Mouse (Mus musculus) adrenal gland, postnatal 14 days (tissue): Measurements from ENCODE around the gene Iqcd. TPM values are rescaled to one million over a fixed set of nuclear protein-coding genes. Genes with fewer than 3 reads are reported as not detected.

Experiments used
- total RNA-seq: library from RNA; stranded (reverse); gene quantifications from 2 replicates; pipeline ENCODE4 v1.2.3, GENCODE M21; 2021

The Iqcd gene
- total RNA-seq, 1 experiment from 2014 or later: 0.48 TPM

Other genes starting within 250 kb of the Iqcd start
- gene Lhx5, start 157.3 kb upstream of the Iqcd start, total RNA-seq: not detected in 2 replicates
- gene Sdsl, start 116.2 kb upstream of the Iqcd start, total RNA-seq: 43.0 and 43.7 TPM in 2 replicates
- gene Sds, start 112.5 kb upstream of the Iqcd start, total RNA-seq: 3.5 and 28.1 TPM in 2 replicates
- gene Plbd2, start 85.4 kb upstream of the Iqcd start, total RNA-seq: 63.6 and 70.5 TPM in 2 replicates
- gene Slc8b1, start 77.8 kb upstream of the Iqcd start, total RNA-seq: 33.5 and 35.6 TPM in 2 replicates
- gene Tpcn1, start 343 bp upstream of the Iqcd start, total RNA-seq: 56.5 and 57.5 TPM in 2 replicates
- 15.6 and 16.0 TPM in 2 replicates for gene Rita1, start 23.6 kb downstream of the Iqcd start, total RNA-seq
- gene Ddx54, start 23.7 kb downstream of the Iqcd start, total RNA-seq: 38.6 and 45.9 TPM in 2 replicates
- gene Cfap73, start 45.2 kb downstream of the Iqcd start, total RNA-seq: 0.63 and 0.98 TPM in 2 replicates
- 8.3 and 13.1 TPM in 2 replicates for gene Rasal1, start 59.8 kb downstream of the Iqcd start, total RNA-seq
- 7.3 and 8.0 TPM in 2 replicates for gene Dtx1, start 122.9 kb downstream of the Iqcd start, total RNA-seq
- 0.08 and 0.30 TPM in 2 replicates for gene Oas2, start 160.8 kb downstream of the Iqcd start, total RNA-seq
- 0.22 and 0.41 TPM in 2 replicates for gene Oas3, start 188.6 kb downstream of the Iqcd start, total RNA-seq
- gene Oas1e, start 206.5 kb downstream of the Iqcd start, total RNA-seq: not detected in 2 replicates
- gene Oas1c, start 223.5 kb downstream of the Iqcd start, total RNA-seq: 0.89 and 1.8 TPM in 2 replicates